Mouse (Mus musculus) intestine, embryonic 14.5 days (tissue): Measurements from ENCODE around the gene Stat5b. TPM values are rescaled to one million over a fixed set of nuclear protein-coding genes. Genes with fewer than 3 reads are reported as not detected.
"Not testable (repeated sequence)": the region's sequence is repeated elsewhere in the genome, so short reads cannot be mapped to it uniquely, and the experiment has no call there.

Experiments used
- ATAC-seq: fragments of 200-750 bp; cut with Nextera tagmentation; replicated peaks from 2 replicates; pipeline ENCODE4 v1.8.0; 2017; ENCODE audit warnings: low read depth, moderate number of reproducible peaks, moderate TSS enrichment, moderate library complexity; ENCODE audit not compliant: low FRiP score, low TSS enrichment
- DNase-seq: peaks from one replicate; pipeline ENCODE4 v3.0.0-alpha.2; 2018; ENCODE audit warnings: low spot score
- H3K27ac ChIP-seq: fragments of 300-500 bp; sonication (generic); 2 replicates; pipeline ENCODE4 v1.5.1; 2014; ENCODE audit warnings: low read depth, mild to moderate bottlenecking, control low read depth
- H3K27me3 ChIP-seq: fragments of 300-500 bp; sonication (generic); replicated peaks from 2 replicates; pipeline ENCODE4 v1.6.1; 2014; ENCODE audit warnings: low read length, control low read depth; ENCODE audit not compliant: control insufficient read depth, insufficient read depth
- H3K36me3 ChIP-seq: fragments of 300-500 bp; sonication (generic); 2 replicates; pipeline ENCODE4 v1.6.1; 2014; ENCODE audit warnings: low read length, control low read depth; ENCODE audit not compliant: control insufficient read depth, insufficient read depth
- H3K4me1 ChIP-seq: fragments of 300-500 bp; sonication (generic); replicated peaks from 2 replicates; pipeline ENCODE4 v1.6.1; 2014; ENCODE audit warnings: low read length, control low read depth, mixed read lengths; ENCODE audit not compliant: control insufficient read depth, insufficient read depth
- H3K4me2 ChIP-seq: fragments of 300-500 bp; sonication (generic); 2 replicates; pipeline ENCODE4 v1.6.1; 2014; ENCODE audit warnings: low read length
- H3K4me3 ChIP-seq: fragments of 300-500 bp; sonication (generic); 2 replicates; pipeline ENCODE4 v1.5.1; 2014; ENCODE audit warnings: low read depth, low read length, control low read depth, mixed read lengths
- H3K9ac ChIP-seq: fragments of 300-500 bp; sonication (generic); 2 replicates; pipeline ENCODE4 v1.6.1; 2014; ENCODE audit warnings: mild to moderate bottlenecking, low read length
- H3K9me3 ChIP-seq: fragments of 300-500 bp; sonication (generic); 2 replicates; pipeline ENCODE4 v1.6.1; 2016; ENCODE audit warnings: low read length, control low read depth; ENCODE audit not compliant: control insufficient read depth
- WGBS: fragments of 180-500 bp; shearing (Covaris S2); extraction: QIAGEN DNeasy Blood & Tissue Kit; methylation state at CpG from one replicate; pipeline ENCODE4 v1.1.7; 2014; 5-methylcytosine and 5-hydroxymethylcytosine counted together
- polyA plus RNA-seq: library from polyadenylated mRNA; unstranded; fragments of >200 nt; fragmentation: Nextera tagmentation; extraction: Ambion mirVana; gene quantifications from 2 replicates; pipeline ENCODE4 v1.2.1, GENCODE M21; 2014

Stat5b gene
- polyA plus RNA-seq, 1 experiment from 2014 or later = 27.8 TPM

DNA sequence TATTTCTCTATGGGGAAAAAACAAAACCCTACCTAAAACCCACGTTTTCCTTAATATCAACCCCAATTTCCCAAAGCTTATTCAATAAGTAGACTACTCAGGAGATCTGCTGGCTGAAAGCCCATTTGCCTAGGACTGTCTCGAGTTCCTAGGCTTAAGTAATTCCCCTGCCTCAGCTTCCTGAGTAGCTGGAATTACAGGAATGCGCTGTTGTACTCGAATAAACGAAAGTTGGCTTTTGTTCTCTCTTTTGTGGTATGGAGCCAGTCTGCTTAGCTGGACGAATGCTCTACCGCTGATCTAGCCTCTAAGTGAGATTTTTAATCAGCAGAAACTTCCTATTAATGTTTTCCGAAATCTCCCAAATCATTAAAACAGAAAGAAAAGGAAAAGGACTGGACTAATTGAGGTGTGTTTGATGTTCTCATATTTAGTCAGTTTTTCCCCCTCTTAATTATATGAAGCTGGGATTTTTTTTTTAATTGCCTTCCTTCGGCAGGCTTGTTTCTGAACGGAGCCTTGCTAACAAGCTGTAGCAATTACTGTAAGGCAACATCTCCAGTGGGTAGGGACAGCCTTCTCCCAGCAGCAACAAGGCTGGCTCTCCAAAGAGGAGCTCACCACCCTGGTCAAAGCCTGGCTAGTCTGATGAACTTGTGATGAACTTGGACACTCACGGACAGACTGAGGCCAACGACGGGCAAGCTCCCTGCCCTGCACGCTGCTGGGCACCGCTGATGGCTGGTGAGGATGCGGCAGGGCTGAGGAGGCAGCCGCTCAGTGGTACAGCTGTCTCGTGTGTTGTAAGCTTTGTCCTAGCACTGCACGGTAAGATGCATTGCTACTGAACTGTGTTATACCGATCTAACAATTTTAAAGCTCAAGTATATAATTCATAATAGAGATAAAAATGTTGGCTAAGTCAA is 43.9 kb downstream of the Stat5b start:
- Histone ChIP-seq H3K27me3 (no peaks in the 10 kb centered on the region), H3K9me3 (no peaks in the 10 kb centered on the region), H3K9ac (no peak overlapping the region), H3K36me3 (peaks cover 37% of the 10 kb centered on the region), H3K27ac (no peak overlapping the region), H3K4me2 (no peak overlapping the region), H3K4me3 (no peak overlapping the region), H3K4me1 (no peaks in the 10 kb centered on the region)
- ATAC-seq (no peak), DNase-seq (no peak)
- 76% methylated on average over 20 of the region's 20 CpGs for WGBS

DNA sequence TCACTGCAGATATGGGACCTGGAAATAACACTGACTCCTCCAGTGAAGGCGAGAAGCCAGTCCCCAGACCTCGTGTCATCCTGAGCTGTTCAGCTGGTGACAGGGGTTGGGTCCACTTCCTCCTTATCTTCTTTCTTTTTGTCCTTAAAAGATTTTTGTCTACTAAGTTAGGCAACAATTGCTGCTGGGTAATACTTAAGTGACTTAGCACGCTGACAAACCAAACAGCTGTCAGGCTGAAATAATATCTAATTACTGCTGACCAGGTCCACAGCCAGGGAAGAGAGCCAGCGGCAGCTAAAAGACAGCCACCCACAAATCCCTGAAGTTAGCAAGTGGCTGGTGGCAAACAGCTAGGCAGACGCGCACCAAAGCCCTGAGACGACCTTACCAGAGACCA is 45.0 kb downstream of the Stat5b start:
- Histone ChIP-seq H3K4me3 (no peak overlapping the region), H3K4me1 (no peaks in the 10 kb centered on the region), H3K9me3 (no peaks in the 10 kb centered on the region), H3K4me2 (no peak overlapping the region), H3K9ac (no peak overlapping the region), H3K27ac (no peak overlapping the region), H3K36me3 (peaks cover 44% of the 10 kb centered on the region), H3K27me3 (no peaks in the 10 kb centered on the region)
- ATAC-seq (no peak), DNase-seq (no peak)
- 73% methylated on average over 7 of the region's 7 CpGs for WGBS

DNA sequence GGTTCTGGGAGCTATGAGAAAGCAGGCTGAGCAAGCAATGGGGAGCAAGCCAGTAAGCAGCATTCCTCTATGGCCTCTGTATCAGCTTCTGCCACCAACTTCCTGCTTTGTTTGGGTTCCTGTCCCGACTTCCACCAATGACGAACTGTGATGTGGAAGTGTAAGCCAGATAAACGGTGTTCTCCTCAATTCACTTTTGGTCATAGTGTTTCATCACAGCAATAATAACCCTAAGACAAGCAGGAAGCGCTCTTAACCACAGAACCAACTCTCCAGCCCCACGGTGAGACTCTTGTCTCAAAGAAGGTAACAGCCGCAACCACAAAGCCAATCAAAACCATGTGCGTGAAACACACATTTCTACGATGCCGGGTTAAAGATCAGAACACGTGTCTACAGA is 46.1 kb downstream of the Stat5b start:
- no peak for ATAC-seq
- Histone ChIP-seq H3K27me3 (no peaks in the 10 kb centered on the region), H3K36me3 (peaks cover 45% of the 10 kb centered on the region), H3K9me3 (no peaks in the 10 kb centered on the region), H3K4me1 (no peaks in the 10 kb centered on the region), H3K4me3 (no peak overlapping the region), H3K9ac (no peak overlapping the region), H3K4me2 (no peak overlapping the region), H3K27ac (no peak overlapping the region)
- DNase-seq = no peak
- 95% methylated on average over 10 of the region's 10 CpGs for WGBS

DNA sequence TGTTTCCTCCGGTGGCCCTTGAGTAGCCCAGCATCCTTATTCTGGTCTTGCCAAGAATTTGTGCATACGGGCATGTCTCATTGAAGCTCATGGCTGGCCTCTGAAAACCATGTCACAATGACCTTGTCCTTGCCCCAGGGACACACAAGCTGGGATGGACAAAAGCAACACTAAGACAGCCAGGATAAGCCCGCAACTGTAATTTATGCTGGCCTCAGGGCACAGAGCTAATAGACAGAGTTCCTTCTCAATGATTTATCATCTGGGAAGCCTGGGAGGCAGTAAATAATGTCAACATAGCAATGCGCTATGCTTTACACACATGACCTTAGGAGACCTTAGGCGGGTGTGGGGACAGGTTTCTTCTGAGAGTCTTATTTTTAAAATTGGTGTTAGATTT is 51.1 kb downstream of the Stat5b start:
- H3K9ac ChIP-seq = no peak overlapping the region
- WGBS = 58% methylated on average over 5 of the region's 5 CpGs
- H3K27ac ChIP-seq = no peak overlapping the region
- H3K4me1 ChIP-seq = no peaks in the 10 kb centered on the region
- ATAC-seq (no peak), DNase-seq (no peak)
- H3K9me3 ChIP-seq = no peaks in the 10 kb centered on the region
- no peaks in the 10 kb centered on the region for H3K27me3 ChIP-seq
- no peak overlapping the region for H3K4me2 ChIP-seq
- peaks cover 60% of the 10 kb centered on the region for H3K36me3 ChIP-seq
- no peak overlapping the region for H3K4me3 ChIP-seq

DNA sequence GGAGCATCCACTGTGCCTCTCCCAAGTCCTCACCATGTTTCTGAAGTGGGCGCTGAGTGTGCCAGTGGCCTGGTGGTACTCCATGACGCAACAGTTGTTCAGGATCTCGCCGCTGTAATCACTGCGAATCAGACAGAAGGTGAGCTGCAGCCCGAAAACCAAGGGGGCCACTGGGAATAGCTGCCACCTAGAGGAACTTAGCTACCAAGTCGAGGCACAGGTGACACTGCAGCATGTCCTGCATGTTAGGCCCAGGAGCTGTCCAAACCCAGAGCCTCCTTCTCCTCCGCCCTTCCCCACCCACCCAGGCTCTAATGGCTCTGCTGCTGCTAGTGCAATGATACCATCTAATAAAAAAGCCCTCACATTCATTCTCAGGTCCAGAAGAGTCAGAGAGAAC is 53.9 kb downstream of the Stat5b start:
- Histone ChIP-seq H3K36me3 (peaks cover 45% of the 10 kb centered on the region), H3K9me3 (no peaks in the 10 kb centered on the region), H3K27ac (no peak overlapping the region), H3K4me3 (no peak overlapping the region), H3K9ac (no peak overlapping the region), H3K27me3 (no peaks in the 10 kb centered on the region), H3K4me1 (no peaks in the 10 kb centered on the region), H3K4me2 (no peak overlapping the region)
- ATAC-seq (no peak), DNase-seq (no peak)
- WGBS = 70% methylated on average over 8 of the region's 8 CpGs

DNA sequence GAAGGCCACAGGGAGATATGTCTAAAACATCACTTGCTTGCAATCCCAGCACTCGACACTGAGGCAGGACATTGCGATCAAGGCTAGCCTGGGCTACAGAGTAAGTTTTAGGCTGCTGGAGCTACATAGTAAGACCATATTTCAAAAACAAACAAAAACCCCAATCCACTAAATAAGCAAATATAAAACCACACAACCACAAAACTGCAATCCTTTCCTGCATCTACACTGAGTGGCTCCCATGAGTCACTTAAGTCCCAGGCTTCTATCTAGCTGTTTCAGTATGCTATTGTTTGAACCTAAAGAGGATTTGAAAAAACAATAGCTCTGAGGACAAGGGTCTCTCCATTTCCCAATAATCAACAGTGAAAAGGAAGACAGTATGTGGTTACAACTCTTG is 55.1 kb downstream of the Stat5b start:
- no peak for ATAC-seq
- H3K36me3 ChIP-seq = peaks cover 45% of the 10 kb centered on the region
- no peaks in the 10 kb centered on the region for H3K4me1 ChIP-seq
- H3K4me3 ChIP-seq = no peak overlapping the region
- no peak overlapping the region for H3K9ac ChIP-seq
- H3K9me3 ChIP-seq = no peaks in the 10 kb centered on the region
- H3K27me3 ChIP-seq = no peaks in the 10 kb centered on the region
- no peak overlapping the region for H3K4me2 ChIP-seq
- H3K27ac ChIP-seq = no peak overlapping the region
- 87% methylated on average over 2 of the region's 2 CpGs for WGBS
- DNase-seq = no peak

DNA sequence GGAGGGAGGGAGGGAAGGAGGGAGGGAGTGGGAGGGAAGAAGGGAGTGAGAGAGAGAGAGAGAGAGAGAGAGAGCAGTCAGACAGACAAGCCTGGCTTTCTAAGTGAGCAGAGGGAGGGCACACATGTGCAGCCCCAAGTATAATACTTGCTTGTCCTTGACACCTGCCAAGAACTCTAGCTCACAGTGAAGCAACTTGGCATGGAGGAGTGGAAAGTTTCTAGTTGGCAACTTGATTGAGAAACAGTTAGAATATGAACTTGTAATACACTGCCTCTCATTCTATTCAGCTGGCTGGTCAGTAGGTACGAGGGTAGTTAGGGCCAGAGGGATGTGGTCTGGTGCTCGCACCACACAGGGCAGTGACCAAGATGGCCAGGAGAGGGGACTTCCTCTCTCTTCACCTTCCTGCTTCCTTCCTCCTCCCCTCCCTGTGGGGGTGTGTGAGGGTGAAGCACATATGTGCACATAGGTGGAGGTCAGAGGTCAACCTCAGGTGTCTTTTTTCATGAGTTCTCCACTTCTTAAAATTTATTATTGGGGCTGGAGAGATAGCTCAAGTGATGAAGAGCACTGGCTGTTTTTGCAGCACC is 59.0 kb downstream of the Stat5b start:
- Histone ChIP-seq H3K4me3 (no peak overlapping the region), H3K9ac (no peak overlapping the region), H3K27ac (no peak overlapping the region), H3K4me2 (no peak overlapping the region), H3K36me3 (peaks cover 67% of the 10 kb centered on the region), H3K27me3 (no peaks in the 10 kb centered on the region), H3K9me3 (no peaks in the 10 kb centered on the region), H3K4me1 (no peaks in the 10 kb centered on the region)
- DNase-seq (no peak), ATAC-seq (no peak)
- WGBS = 87% methylated on average over 2 of the region's 2 CpGs

DNA sequence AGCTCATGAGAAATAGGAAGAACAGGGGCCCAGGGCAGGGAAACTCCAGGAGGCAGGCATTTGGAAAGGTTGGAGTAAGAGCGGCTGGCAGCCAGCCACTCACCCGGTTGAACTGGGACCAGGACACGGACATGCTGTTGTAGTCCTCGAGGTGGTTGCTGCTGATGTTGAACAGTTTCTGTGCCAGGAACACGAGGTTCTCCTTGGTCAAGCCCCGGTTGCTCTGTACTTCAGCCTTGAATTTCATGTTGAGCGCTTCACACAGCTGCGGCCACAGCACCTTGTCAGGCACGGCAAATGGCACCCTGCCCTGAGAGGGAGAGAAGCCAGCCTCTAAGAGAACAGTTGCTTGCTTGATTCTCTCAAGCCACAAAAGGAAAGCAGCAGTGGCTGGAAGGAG is 59.9 kb downstream of the Stat5b start:
- not testable (repeated sequence) for H3K9ac ChIP-seq, ATAC-seq, H3K27me3 ChIP-seq, H3K4me1 ChIP-seq, H3K4me2 ChIP-seq, H3K4me3 ChIP-seq, DNase-seq, H3K27ac ChIP-seq, H3K9me3 ChIP-seq
- 93% methylated on average over 9 of the region's 9 CpGs for WGBS
- H3K36me3 ChIP-seq = peaks cover 58% of the 10 kb centered on the region

DNA sequence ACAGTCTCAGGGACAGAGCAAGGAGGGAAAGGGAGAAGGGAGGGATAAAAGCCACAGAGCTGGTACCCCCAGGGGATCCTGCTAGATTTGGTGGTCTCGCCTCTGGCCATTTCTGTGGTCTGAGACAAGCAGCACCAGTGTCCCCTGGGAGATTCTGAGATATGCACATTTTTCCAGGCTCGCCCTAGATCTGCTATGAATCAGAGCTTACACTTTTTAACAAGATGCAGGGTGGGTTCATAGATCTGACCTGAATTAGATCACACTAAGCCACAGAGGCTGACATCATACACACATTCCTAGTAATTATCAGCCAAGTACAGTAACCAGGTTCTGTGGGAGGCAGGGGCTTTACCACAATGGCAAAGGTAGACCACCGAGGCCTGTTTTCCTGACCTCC is 60.8 kb downstream of the Stat5b start:
- no peak overlapping the region for H3K4me2 ChIP-seq
- no peaks in the 10 kb centered on the region for H3K27me3 ChIP-seq
- ATAC-seq (no peak), DNase-seq (no peak)
- H3K4me3 ChIP-seq = no peak overlapping the region
- peaks cover 56% of the 10 kb centered on the region for H3K36me3 ChIP-seq
- no peak overlapping the region for H3K9ac ChIP-seq
- H3K9me3 ChIP-seq = no peaks in the 10 kb centered on the region
- H3K4me1 ChIP-seq = no peaks in the 10 kb centered on the region
- no peak overlapping the region for H3K27ac ChIP-seq
- WGBS = 86% methylated on average over 3 of the region's 3 CpGs
